Mouse (Mus musculus) embryo, embryonic 11 days (tissue): ENCODE results near the gene Map3k12.

Source experiments
- DNase-seq: peaks from one replicate; pipeline ENCODE4 v3.0.0-alpha.2; 2015

Map3k12 gene

DNA sequence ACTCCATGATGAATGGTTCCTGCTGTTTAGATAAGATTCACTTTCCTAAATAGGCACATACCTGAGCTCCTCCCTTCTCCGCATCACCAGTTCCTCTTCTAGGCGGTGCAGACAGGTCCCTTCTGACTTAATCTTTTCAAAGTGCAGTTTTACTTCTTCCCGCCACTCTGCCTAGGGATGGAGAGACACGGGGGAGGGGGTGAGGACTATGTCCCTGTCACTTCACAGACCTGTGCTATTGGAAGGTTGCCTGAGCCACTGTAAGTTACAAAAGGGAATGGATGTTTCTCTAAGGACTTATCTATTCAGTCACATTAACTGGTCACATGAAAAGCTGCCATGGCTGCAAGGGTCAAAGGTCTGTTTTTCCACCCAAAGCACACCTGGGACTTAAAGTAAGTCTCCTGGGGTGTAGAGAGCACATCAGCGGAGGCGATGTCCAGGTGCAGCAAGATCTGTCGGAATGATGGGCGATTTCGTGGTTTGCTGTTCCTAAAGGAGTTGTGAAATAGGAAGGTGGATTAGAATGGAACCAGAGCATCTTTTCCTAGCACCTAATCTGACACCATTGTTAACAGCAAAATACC, 14.5 kb downstream of the Map3k12 start:
- DNase-seq, result no peak

DNA sequence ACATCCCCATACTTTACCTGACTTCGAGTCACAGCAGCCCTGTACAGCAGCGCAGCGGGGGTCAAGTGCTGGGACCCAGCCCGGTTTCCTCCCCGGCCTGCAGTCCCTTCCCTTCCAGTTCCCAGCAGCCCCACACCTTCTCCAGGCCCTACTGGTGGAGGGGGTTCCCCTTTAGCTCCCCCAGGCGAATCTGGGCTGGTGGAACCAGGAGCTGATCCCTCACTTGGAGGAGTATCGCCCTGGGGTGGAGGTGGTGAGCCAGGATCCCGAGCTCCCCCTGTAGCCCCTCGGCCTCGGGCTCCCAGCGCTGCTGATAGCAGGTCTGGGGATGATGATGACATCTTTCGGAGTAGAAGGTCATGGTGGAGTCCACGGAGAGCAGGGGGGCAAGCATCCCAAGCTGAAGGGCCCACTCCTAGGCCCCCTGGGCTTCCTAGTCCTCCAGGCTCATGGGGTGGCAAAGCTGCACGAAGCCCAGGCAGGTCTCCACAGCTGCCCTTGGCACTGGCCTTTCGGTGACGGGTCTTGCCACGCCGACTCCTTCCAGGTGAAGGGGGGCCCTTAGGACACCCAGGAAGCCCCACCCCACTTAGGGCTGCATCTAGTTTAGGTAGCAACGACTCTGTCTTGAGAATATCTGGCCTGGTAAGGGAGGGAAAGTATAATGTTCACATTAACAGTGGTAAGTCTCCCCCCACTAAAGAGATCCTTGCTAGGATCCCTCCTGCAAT, 15.6 kb downstream of the Map3k12 start:
- DNase-seq, result no peak

DNA sequence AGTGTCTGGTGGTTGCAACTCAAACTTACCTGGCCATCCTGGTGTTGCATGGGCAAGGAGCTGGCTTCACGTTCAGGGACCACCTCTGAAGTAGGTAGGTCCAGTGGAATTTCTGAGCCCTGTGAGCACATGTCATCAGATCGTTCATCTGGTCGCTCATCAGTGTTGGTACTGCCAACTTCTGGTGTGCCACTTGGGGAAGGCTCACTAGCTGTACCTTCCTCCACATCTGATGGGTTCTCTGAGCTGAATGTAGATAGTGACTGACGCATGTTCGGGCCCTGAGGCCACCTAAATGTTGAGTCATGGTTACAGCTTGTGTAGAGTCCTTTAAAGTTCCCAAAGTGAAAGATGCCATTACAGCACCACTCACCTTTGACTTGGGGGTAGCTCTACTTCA, 16.4 kb downstream of the Map3k12 start:
- DNase-seq, result no peak

DNA sequence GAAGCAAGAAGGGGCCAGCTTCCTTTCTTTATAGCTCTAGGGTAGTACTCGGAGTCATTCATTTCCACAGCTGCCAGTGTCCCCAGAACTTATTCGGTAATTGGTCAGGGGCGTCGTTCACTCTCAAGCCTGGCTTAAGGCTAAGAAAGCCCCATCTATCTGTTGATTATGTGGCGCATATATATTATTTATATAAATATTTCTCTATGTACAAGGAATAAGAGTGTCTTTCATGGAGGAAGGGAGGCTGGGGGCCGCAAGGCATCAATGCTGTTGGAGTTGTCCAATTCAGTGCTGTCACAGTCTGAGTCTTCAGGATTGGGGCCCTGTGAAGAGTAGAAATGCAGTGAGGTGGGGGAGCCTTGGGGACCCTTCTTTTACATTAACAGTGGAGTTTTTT, 17.0 kb downstream of the Map3k12 start:
- no peak for DNase-seq

DNA sequence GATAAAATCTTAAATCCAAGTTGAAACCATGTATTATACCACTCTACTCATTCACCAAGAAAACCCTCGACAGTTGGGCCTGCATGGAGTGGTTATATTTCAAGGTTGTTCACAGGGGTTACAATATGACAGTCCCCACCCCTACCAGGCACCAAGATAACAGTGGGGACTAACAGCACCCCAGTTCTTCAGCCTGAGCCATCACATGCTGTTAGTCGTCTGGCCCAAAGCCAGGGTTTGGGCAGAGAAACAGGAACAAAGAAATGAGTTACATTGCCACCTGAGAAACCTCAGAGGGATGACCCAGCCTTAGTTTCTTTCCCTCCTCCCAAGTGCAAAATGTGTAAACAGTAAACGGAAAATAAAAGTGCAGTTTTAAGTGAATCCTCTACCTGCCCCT, 17.5 kb downstream of the Map3k12 start:
- DNase-seq, result no peak

DNA sequence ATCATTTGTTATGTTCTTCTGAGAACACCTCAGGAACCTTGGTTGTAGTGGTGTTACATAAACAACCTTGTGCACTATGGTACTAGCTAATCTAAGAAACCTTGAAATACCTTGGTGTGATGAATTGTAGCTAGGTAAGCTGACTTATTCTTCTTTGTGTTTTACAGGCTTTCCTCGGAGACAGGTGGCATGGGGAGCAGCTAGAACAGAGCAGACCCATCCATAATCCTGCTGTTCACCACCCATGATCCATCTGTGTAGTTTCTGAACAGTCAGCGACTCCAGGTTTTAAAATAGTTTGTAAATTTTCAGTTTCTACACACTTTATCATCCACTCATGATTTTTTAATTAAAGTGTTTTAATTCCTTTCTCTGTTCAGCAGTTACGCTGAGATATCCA, 18.5 kb downstream of the Map3k12 start:
- DNase-seq, result no peak

DNA sequence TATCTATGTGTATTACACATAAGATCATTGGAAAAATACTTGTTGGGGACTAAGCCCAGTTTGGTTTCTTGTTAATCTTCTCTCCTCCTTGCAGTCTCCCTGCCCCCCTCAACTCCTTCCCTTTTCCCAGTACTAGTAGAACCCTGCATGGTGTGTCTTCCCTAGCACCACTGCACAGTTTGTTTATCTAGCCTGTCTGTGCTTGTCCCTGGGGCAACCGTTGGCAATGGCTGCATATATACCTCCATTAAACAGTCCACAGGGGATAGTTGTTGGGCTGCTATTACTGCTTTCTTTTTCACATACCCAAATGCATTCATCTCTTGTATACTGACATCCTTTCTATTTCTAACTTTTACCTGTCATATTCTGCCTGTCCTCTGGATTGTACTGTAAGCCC, 29.2 kb downstream of the Map3k12 start:
- DNase-seq, result no peak

DNA sequence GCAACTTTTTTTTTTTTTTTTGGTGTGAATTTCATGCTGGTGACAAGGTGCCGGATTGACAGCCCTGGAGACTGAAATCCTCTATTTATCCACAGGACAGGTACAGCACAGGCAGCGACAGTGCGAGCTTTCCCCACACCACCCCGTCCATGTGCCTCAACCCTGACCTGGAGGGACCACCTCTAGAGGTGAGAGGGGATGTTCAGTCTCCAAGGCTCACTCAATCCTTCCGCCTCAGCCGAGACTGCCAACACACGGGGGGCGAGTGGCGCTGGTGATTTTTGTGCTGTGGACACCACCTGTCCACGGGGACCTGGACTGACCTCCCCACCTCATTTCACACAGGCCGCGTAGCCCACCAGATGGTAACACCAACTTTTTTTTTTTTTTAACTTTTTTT, 31.0 kb downstream of the Map3k12 start:
- DNase-seq, result no peak

DNA sequence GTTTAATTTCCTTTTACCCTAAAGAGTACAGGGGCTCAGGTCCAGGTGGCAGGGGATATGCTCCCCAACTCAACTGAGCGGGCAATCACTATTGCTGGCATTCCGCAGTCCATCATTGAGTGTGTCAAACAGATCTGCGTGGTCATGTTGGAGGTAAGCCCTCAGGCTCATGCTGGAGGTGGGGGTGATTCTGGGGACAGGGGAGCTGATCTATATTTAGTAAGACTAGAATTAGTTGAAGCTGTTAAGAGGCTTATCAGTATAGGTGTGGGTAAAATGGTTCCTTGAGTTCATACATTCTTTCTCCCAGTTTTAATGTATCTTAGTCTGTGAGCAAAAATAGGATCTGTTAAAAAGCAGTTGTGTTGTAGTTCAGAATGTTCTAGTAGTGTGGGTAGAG, 33.7 kb downstream of the Map3k12 start:
- DNase-seq, result no peak

DNA sequence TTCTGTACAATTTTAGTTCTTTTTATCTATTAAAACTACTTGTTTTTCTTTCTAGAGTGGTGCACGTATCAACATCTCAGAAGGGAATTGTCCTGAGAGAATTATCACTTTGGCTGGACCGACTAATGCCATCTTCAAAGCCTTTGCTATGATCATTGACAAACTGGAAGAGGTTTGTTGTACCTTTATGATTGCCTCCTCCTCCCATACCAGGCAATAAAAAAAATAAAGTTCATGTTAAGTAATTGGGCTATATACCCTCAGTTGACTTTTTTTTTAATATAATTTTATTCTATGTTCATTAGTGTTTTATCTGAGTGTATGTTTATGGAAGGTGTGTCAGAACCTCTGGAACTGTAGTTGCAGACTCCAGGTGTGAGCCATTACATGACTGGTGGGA, 42.3 kb downstream of the Map3k12 start:
- DNase-seq, result no peak

DNA sequence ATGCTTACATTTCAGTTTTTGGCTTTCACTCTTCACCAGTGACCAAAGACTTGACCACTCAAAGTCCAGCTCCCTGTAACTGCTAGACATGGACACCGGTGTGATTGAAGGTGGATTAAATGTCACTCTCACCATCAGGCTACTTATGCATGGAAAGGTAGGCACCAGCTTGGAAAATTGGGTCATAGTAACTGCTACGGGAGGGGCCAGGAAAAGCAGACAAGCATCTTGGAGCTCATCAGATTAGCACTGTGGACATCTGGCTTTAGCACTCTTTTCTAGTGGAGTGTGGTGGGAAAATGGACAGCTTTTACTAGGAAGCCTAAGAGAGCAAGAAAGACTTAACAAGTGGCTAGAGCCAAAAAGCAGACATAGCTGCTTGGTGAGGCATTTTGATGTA, 43.6 kb downstream of the Map3k12 start:
- DNase-seq, result no peak

DNA sequence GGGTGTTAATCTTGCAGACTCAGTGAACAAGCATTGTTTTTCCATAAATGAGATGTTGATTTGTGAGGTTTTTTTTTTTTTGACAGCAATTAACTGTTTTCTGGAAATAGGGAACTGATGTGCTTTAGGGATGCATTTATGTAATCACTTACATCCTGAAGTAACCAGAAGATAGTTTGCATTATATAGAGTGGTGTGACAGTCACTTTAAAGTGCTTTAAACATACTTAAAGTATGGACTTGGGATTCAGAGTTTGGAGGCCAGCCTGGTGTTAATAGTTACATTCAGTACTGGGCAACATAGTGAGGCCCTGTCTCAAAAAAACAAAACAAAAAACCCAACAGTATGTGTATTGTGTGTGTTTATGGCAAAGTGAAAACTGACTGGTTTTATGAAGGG, 45.1 kb downstream of the Map3k12 start:
- no peak for DNase-seq

DNA sequence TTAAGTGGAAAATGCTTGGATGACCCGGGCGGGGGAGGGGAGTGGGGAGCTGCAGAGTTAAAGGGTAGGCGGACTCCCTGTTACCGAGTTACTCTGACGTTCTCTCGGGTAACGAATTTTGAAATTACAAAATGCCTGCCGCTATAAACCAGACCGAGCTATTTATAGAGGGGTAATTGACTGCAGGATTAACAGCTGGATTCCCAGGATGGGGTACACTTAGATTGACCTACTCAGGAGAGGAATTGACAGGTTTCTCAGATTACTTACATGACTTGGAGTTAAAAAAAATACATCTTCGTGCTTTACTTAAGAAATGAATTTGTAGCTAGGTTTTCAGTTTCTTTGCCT, 45.6 kb downstream of the Map3k12 start:
- DNase-seq, result no peak

DNA sequence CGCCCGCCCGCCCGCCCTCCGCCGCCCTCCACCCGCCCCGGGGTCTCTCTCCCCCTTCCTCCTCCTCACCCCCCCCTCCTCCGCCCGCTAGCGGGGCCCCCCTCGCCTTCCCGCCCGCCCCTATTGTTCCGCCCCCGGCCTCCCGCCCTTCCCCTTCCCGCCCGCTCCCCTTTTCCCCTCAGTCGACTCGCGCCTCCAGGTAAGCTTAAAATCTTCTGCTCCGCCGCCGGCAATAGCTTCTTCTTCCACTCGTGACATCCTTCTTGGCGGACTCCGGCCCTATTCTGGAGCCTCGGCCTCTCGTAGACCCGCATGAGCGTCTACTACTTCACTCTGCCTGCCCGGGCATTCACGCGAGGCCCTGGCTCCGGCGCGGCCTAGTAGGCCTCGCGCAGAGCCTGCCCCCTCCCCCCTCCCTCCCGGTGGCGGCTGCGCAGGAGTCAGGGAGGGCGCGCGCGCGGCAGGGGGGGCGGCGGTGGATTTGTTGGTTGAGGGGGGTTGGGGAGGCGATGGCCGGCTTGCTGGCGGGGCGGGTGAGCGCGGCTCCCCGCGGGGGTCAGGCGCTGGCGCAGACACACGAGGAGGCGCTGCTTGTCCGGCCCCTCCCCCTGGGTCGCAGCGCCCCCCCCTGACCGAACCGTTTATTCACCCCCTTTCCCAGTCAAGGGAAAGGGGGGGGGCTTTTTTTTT, 46.1 kb downstream of the Map3k12 start:
- peak; percentile 91 for DNase-seq

DNA sequence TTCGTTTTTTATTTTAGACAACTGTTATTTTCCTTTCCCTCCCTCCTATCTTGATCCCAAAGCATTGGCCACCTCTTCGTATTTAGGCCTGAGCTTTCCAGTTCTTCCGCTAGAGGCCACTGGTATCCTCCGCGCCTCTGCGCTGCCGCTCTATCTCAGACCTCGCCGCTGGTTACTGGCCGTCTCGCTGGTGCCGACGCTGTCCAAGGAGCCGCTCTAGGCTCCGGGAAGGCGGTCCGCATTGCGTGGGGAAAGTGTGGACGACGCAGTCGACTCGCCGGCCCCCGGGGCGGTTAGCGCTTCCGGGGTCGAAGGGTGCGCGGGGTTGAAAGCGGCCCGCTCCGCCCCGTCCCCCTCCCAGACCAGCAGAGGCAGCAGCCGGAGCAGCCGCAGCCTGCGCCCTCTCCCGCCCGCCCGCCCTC, 46.7 kb downstream of the Map3k12 start, which contains the start of gene Pcbp2:
TSS of gene Pcbp2 (plus strand) at position 357 of the 422 bp plus-strand sequence.
- DNase-seq, result peak; percentile 99

DNA sequence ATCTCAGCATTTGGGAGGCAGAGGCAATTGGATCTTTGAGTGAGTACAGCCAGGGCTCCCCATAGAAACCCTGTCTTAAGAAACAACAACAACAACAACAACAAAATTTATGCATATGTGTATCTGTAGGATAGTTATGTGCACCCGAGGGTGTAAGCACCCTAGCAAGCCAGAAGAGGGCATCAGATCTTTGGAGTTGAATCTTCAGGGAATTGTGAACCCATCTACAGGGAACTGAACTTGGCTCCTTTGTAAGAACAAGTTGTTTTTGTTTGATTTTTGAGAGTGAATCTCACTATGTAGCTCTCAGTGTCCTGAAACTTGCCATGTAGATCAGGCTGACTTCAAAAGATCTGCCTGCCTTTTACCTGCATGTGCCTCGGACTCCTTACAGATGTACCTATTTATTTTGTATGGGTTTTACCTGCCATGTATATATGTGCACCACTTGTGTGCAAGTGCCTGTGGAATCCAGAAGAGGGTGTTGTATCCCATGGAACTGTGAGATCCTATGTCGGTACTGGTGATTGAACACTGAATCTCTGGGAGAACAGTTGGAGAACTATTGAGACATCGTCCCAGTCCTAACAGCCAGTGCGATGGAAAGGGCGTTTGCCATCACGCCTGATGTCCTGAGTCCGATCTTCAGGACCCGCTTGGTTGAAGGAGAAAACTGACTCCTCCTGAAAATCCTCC, 48.0 kb downstream of the Map3k12 start:
- DNase-seq, result no peak

DNA sequence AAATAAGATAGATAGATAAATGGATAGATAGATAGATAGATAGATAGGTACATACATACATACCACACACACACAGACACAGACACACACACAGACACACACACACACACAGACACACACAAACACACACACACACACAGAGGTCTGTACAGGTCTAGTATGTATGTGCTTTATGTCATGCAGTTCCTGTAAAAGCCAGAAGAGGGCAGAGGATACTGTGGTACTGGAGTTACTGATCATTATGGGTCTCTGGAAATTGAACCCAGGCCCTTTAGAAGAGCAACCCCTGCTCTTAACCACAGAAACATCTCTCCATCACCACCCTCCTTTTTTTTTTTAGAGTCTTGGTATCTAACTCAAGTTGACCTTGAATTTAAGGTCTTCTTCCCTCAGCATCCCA, 53.2 kb downstream of the Map3k12 start:
- peak; percentile 44 for DNase-seq

DNA sequence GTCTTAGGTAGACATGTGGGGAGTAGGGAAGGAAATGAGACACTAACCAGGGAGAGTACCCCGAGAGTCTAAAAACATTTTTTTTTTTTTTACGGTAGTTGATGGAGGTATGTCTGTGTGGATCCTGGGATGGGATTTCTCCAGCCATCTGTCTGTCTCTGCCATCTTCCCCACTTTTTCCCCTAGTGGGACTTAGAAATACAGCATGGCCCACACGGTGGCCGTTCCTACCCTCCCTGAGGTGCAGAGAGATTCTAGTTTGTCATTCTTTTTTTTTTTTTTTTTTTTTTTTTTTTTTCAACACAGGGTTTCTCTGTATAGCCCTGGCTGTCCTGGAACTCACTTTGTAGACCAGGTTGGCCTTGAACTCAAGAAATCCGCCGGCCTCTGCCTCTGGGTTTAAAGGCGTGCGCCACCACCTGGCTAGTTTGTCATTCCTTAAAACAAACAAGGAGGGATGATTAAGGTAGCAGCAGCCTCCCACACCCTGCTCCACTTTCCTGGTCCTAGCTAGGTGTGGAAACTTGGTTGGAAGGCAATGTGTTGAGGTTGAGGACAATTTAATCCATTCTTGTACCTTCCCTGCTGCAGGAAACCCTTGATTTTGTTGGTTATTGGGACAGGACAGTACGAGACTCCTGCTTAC, 55.3 kb downstream of the Map3k12 start:
- no peak for DNase-seq

DNA sequence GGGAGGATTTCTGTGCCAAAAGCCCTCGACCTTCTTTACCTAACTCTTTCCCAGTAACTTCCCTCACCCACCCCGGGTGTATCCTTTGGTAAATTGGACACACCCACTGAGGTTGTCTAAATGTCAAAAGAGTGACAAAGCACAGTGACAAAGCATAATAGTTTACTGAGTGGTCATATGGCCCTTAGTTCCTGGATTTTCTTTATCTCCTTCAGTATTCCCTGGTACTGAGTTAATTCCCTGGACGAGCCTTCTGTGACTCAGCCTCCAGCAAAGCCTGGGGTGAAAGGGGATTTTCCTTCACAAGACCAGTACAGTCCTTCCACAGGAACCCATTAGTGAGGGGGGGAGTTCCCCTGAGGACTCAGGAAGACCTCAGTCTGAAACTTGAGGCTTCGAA, 55.9 kb downstream of the Map3k12 start:
- DNase-seq, result no peak

DNA sequence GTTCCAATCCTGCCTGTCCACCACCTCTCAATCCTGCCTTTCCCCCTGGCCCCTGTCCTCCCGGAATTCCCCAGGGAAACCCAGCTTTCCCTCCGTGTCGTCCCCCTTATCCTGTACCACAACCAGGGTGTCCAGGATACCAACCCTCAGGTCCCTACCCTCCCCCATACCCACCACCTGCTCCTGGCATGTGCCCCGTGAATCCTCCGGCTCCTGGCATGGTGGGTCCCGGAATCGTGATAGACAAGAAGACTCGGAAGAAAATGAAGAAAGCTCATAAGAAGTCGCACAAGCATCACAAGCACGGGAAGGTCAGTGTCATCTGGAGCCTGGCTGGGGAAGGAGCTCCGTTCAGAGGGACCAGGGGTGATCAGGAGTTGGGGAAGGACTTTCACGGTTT, 56.5 kb downstream of the Map3k12 start:
- DNase-seq, result no peak

DNA sequence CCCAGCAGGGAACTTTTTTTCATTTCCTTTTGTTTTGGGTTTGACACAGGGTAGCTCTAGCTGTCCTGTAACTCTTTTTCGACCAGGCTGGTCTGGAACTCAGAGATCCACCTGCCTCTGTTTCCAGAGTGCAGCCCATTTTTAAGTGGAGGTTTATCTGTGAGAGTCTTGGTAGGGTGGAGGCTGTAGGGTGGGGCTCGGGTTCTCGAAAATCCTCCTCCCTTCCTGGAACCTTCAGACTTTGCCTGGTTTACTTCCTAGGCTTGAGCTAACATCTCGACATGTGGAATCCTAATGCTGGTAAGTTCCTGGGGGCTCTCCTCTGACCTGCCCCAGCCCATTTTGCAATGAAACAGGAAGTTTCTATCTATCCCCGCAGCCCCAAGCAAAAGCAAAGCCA, 57.0 kb downstream of the Map3k12 start:
- no peak for DNase-seq

DNA sequence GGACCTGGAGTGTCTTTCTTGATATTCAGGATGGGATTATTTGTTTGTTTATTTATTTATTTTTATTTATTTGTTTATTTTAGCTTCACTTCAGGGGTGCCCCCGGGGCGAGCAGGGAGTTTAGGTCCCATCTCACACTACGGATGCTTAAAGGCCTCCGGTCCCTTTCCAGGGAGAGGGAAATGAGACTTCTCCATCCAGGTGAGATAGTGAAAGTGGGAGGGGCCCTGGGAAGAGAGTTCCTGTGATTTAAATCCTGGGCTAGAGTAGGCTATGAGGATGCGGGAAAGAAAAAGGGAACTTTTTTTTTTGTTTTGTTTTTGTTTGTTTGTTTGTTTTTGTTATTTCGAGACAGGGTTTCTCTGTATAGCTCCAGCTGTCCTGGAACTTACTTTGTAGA, 57.5 kb downstream of the Map3k12 start:
- no peak for DNase-seq

DNA sequence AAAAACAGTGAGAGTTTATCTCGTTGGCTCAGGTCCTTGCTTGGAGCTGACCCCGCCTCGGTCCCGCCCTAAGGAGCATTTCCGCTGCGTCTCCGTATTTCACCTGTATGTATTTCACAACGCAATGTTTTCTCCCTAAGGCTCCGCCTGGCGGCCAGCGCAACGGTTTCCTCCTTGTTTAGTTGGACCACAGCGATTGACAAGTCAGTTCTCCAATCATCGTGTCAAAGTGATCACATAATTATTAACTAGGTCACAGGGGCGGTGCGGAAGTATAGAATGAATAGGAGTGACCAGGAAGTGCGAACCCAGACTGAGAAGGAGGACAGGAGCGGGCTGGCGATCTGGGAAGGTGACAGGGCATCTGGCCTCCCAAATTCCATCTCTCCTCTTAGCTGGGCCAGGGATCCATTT, 58.0 kb downstream of the Map3k12 start, which contains the start of gene Prr13:
TSS of gene Prr13 (plus strand) at position 125 of the 414 bp plus-strand sequence.
- DNase-seq, result peak; percentile 94
